Mouse (Mus musculus) retina, adult 2 months (tissue): ENCODE results near the gene Abcb9.

Source experiments
- DNase-seq: peaks from one replicate; pipeline ENCODE4 v3.0.0-alpha.2; 2012; ENCODE audit warnings: low read depth, low spot score

The Abcb9 gene

GRCm38 (mm10) chr5:124093852-124094604, 1.6 kb downstream of the Abcb9 start:
- no peak for DNase-seq

DNA sequence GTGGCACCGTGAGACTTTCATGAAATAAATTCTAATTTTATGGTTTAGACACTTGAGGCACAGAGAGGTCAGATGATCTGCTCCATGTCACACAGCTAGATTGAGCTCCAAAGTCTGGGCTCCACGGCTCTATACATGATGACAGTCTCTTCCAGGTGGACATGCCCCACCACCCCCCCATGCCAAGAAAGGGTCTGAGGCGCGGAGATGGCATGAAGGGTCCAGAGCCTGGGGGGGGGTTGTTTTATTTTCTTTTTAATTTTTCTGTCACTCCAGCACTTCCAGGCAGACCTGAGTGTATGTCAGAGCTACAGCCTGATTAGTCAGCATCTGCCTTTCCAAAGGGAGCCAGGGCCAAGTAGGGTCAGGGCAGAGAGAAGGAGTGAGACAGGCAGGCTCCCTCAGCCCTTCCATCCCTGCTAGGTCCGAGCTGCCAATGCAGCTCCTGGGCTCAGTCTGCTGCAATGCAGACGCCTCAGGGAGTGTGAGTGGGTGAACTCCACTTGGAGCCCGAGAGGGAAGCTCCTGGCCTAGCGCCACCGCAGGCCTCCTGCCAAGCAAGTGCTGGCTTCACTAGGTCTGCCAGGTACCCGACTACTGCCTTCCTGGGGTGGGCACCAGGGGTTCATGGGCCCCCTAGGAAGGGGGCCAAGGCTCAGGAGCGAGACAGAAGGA, 2.3 kb downstream of the Abcb9 start:
- no peak for DNase-seq

- DNase-seq: no peak
Observed at GRCm38 (mm10) chr5:124091951-124092406, 3.6 kb downstream of the Abcb9 start.

GRCm38 (mm10) chr5:124089868-124090267, 5.7 kb downstream of the Abcb9 start:
- DNase-seq: no peak

GRCm38 (mm10) chr5:124086876-124087275, 8.7 kb downstream of the Abcb9 start:
- DNase-seq: no peak

- no peak for DNase-seq
Observed at GRCm38 (mm10) chr5:124085513-124085912, 10.1 kb downstream of the Abcb9 start.

GRCm38 (mm10) chr5:124084588-124085173, 10.9 kb downstream of the Abcb9 start:
- peak; percentile 72 for DNase-seq

- no peak for DNase-seq
Observed at GRCm38 (mm10) chr5:124083850-124084587, 11.6 kb downstream of the Abcb9 start.

GRCm38 (mm10) chr5:124082941-124083688, 12.5 kb downstream of the Abcb9 start:
- no peak for DNase-seq

DNA sequence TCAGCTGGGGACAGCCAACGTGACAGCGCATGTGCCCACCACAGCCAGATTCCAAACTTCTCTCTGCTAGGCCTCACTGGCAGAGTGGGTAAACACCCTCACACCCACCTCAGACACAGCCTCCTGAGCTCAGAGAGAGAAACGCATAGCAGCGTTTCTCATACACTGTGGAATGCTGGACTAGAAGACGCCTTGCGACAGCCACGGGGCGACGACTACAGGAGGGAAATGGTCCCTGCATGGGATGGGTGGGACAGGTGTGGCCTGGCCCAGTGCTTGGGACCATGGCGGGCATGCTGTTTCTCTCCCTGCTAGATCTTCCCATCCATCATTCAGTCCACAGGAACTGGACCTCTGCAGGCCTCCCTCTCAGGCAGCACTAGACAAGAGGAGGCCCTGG, 13.2 kb downstream of the Abcb9 start:
- no peak for DNase-seq

DNA sequence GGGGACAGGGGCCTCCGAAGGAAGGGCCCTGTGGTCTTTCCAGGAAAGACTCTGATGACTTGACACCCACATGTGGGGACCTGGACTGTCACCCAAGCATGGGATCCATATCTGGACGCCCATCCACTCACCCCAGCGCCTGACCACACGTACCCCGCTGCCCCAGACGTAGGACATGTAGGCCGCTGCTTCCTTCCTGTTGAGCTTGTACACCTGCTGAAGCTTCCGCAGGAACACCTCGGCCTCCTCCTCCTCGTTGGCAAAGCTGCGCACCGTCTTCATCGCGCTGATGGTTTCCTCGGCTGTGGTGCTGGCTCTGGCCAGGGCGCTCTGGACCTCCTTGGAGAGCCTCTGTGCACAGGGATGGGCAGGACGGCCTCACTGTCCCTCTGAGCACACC, 15.7 kb downstream of the Abcb9 start:
- DNase-seq: no peak

DNA sequence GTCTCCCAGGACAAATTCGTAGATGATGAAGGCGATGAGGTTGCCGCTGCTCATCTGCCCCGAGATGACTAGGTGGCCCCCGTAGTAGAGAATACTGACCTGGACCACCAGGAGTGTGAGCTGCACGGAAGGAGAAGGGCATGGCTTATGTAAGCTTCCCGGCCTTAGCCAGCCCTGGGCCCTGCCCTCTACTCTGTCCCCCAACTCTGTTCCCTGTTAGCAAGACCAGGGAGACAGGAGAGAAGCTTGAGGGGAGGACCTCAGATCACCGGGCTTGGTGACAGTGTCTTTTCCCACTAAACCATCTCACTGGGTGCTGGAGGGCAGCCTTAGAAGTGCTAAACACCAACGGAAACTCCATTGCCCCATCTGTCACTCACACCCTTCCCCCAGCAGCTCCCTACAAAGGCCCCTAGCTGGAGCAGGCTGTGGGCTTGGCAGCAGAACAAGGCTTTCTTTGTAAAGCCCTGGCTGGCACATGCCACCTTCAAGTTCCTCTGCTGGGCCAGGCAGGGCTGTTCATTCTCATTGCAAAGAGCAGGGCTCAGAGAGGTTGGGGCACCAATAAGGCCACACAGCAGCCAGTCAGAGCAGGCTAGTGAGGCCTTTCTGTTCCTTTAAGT, 16.7 kb downstream of the Abcb9 start:
- DNase-seq: no peak

GRCm38 (mm10) chr5:124077856-124078460, 17.6 kb downstream of the Abcb9 start:
- no peak for DNase-seq

DNA sequence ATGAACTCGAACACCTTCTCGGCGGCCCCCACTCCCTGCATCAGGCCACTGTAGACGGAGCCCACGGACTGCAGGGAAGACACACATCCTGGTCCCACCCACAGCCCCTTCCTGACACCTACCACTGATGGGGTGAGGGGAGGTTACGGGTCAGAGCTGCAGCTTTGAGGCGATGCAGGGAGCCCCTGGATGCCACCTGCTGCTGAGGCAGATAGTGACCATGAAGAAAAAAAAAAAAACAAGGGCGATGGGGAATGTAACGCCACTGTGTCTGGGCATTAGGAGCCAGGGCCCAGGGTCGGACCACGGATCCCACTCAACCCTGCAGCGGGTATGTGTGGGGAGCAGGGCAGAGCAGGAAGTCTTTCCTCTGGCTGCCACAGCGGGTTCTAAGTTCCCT, 18.4 kb downstream of the Abcb9 start:
- no peak for DNase-seq

GRCm38 (mm10) chr5:124076559-124076958, 19.0 kb downstream of the Abcb9 start:
- DNase-seq: no peak

GRCm38 (mm10) chr5:124075716-124076115, 19.9 kb downstream of the Abcb9 start:
- DNase-seq: no peak

DNA sequence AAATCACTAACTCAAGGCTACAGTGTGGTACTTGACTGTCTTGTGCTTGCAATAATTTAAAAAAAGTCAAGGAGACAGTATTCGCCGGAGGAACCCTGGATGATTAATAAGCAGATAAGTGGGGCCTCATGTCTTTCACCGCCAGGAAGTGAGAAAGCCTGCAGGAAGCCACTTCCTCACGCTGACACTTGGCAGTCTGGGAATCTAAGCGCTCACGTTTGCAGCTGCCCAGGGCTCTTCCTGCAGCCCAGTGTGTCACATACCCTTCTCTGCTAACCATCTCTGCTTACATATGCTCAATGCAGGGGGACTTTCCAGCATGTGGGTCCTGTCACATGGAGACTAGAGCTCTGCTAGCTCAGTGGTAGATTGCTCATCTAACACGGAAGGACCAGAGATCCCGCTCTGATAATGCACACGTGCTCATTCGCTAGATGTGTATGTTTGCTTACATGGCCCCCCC, 20.7 kb downstream of the Abcb9 start:
- no peak for DNase-seq

DNA sequence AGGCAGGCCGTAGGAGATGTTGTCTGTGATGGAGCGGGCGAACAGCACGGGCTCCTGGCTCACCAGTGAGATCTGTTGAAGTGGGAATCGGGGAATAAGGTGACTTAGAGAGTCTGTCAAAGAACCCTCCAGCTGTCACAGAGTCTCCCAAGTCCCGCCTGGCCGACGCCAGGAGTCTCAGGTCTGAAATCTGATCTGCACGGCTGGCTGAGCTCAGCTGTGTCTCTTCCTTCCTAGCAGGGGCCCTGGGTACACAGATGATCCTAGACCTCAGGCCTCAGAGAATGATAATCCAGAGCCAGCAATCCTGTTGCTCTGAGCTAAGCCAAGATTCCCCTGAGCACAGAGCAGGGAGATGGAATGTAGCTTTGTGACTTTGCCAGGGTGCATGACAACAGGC, 21.9 kb downstream of the Abcb9 start:
- no peak for DNase-seq

GRCm38 (mm10) chr5:124069657-124070056, 25.9 kb downstream of the Abcb9 start:
- no peak for DNase-seq
